Mouse (Mus musculus): ENCODE results near the gene Taf12.

- TF ChIP-seq ZNF384 (IDR thresholded peaks at IDR 0.05; ENCODE audit: low read depth, low read length) (no peak), MAFK (IDR thresholded peaks at IDR 0.05; ENCODE audit: insufficient read depth, low read depth, low read length) (no peak), HCFC1 (IDR thresholded peaks at IDR 0.05; ENCODE audit: borderline replicate concordance, insufficient read depth, low read length) (no peak)
Measured at GRCm38 (mm10) chr4:132241208-132241607, 33.0 kb upstream of the Taf12 start.

Measured in ES-E14 (cell line).